Mouse (Mus musculus) cerebellum, adult 11-12 months (tissue): ENCODE measurements around the gene Vmn2r102.

Source experiments
- DNase-seq: peaks from one replicate; pipeline ENCODE4 v3.0.0; 2022

The Vmn2r102 gene

GRCm38 (mm10) chr17:19660028-19660427, at the start of gene Vmn2r102:
Gene Vmn2r102 (plus strand): TSS chr17:19660328.
- DNase-seq: no peak

- DNase-seq: no peak
These were observed 30.8 kb upstream of the Vmn2r102 start for GRCm38 (mm10) chr17:19629328-19629727.

DNA sequence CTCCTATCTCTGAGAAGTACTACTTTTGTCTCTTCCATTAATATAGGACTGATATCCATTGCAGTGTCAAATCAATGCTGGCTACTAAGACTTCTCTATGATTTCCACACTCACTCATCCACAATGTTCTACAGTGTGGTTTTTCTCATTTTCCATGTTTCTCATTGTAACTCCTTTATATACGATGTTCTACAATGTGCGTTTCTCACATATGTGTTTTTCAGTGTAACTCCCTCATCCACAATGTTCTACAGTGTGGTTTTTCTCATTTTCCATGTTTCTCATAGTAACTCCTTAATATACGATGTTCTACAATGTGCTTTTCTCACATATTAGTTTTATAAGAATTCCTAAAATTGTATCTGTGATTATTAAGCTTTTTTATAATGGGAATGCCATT, 1.7 kb upstream of the Vmn2r102 start:
- DNase-seq: no peak

GRCm38 (mm10) chr17:19692062-19692461, 31.9 kb downstream of the Vmn2r102 start:
- DNase-seq: no peak
